Mouse (Mus musculus) hindbrain, embryonic 13.5 days (tissue): Measurements from ENCODE around the gene Gm20538. TPM values are rescaled to one million over a fixed set of nuclear protein-coding genes. Genes with fewer than 3 reads are reported as not detected.

ENCODE experiments used
- ATAC-seq: fragments of 200-750 bp; cut with Nextera tagmentation; 2 replicates; pipeline ENCODE4 v1.8.0; 2017; ENCODE audit warnings: moderate TSS enrichment; ENCODE audit not compliant: low FRiP score
- H3K27ac ChIP-seq: fragments of 300-500 bp; sonication (generic); 2 replicates; pipeline ENCODE4 v1.5.1; 2015; ENCODE audit warnings: inconsistent platforms, mild to moderate bottlenecking, moderate library complexity
- H3K27me3 ChIP-seq: fragments of 300-500 bp; sonication (generic); 2 replicates; pipeline ENCODE4 v1.6.1; 2015; ENCODE audit warnings: mild to moderate bottlenecking, inconsistent platforms
- H3K36me3 ChIP-seq: fragments of 300-500 bp; sonication (generic); 2 replicates; pipeline ENCODE4 v1.6.1; 2015; ENCODE audit warnings: mild to moderate bottlenecking, inconsistent platforms
- H3K4me1 ChIP-seq: fragments of 300-500 bp; sonication (generic); replicated peaks from 2 replicates; pipeline ENCODE4 v1.6.1; 2015; ENCODE audit warnings: inconsistent platforms
- H3K4me2 ChIP-seq: fragments of 300-500 bp; sonication (generic); 2 replicates; pipeline ENCODE4 v1.6.1; 2015; ENCODE audit warnings: inconsistent platforms, mild to moderate bottlenecking, moderate library complexity
- H3K4me3 ChIP-seq: fragments of 300-500 bp; sonication (generic); 2 replicates; pipeline ENCODE4 v1.5.1; 2015; ENCODE audit warnings: mild to moderate bottlenecking, inconsistent platforms
- H3K9ac ChIP-seq: fragments of 300-500 bp; sonication (generic); 2 replicates; pipeline ENCODE4 v1.6.1; 2015; ENCODE audit warnings: mild to moderate bottlenecking, inconsistent platforms
- H3K9me3 ChIP-seq: fragments of 300-500 bp; sonication (generic); 2 replicates; pipeline ENCODE4 v1.6.1; 2016; ENCODE audit warnings: inconsistent platforms
- whole genome bisulfite sequencing: fragments of 180-500 bp; shearing (Covaris S2); methylation state at CpG from one replicate; pipeline ENCODE4 v1.1.7; 2015; 5-methylcytosine and 5-hydroxymethylcytosine counted together
- polyA plus RNA-seq: library from polyadenylated mRNA; unstranded; fragments of >200 nt; fragmentation: Nextera tagmentation; extraction: Ambion mirVana; gene quantifications from 2 replicates; pipeline ENCODE4 v1.2.1, GENCODE M21; 2015

Gene Gm20538
- polyA plus RNA-seq, 1 experiment from 2014 or later = not detected

- 86% methylated on average over 4 of the region's 4 CpGs for WGBS
- H3K36me3 ChIP-seq = no peaks in the 10 kb centered on the region
- H3K4me3 ChIP-seq = no peak overlapping the region
- no peak overlapping the region for H3K9ac ChIP-seq
- no peaks in the 10 kb centered on the region for H3K4me1 ChIP-seq
- no peak overlapping the region for H3K27ac ChIP-seq
- no peak for ATAC-seq
- H3K4me2 ChIP-seq = no peak overlapping the region
- H3K9me3 ChIP-seq = no peaks in the 10 kb centered on the region
- peaks cover 93% of the 10 kb centered on the region for H3K27me3 ChIP-seq
Observed at GRCm38 (mm10) chr19:44502741-44503140, 49.9 kb downstream of the Gm20538 start.

- no peak overlapping the region for H3K27ac ChIP-seq
- no peak overlapping the region for H3K4me3 ChIP-seq
- no peaks in the 10 kb centered on the region for H3K36me3 ChIP-seq
- no peak overlapping the region for H3K9ac ChIP-seq
- H3K9me3 ChIP-seq = no peaks in the 10 kb centered on the region
- no peaks in the 10 kb centered on the region for H3K4me1 ChIP-seq
- ATAC-seq = no peak
- H3K27me3 ChIP-seq = peaks cover 93% of the 10 kb centered on the region
- H3K4me2 ChIP-seq = no peak overlapping the region
- 80% methylated on average over 6 of the region's 6 CpGs for WGBS
Observed at GRCm38 (mm10) chr19:44501925-44502324, 50.7 kb downstream of the Gm20538 start.

- H3K27me3 ChIP-seq = peaks cover 95% of the 10 kb centered on the region
Observed at GRCm38 (mm10) chr19:44500240-44500639, 52.4 kb downstream of the Gm20538 start.

GRCm38 (mm10) chr19:44498936-44499335 lies 53.7 kb downstream of the Gm20538 start:
- Histone ChIP-seq H3K4me2 (no peak overlapping the region), H3K9me3 (no peaks in the 10 kb centered on the region), H3K4me1 (no peaks in the 10 kb centered on the region), H3K9ac (no peak overlapping the region), H3K4me3 (no peak overlapping the region), H3K27ac (no peak overlapping the region), H3K36me3 (no peaks in the 10 kb centered on the region), H3K27me3 (peaks cover 95% of the 10 kb centered on the region)
- 68% methylated on average over 6 of the region's 6 CpGs for WGBS
- ATAC-seq = no peak

More at GRCm38 (mm10) chr19:44500240-44500639, 52.4 kb downstream of the Gm20538 start:
- no peaks in the 10 kb centered on the region for H3K9me3 ChIP-seq
- H3K4me1 ChIP-seq = no peaks in the 10 kb centered on the region
- no peaks in the 10 kb centered on the region for H3K36me3 ChIP-seq
- 53% methylated on average over 5 of the region's 5 CpGs for WGBS
- H3K9ac ChIP-seq = no peak overlapping the region
- H3K4me2 ChIP-seq = no peak overlapping the region
- ATAC-seq = no peak
- H3K27ac ChIP-seq = no peak overlapping the region
- H3K4me3 ChIP-seq = no peak overlapping the region

DNA sequence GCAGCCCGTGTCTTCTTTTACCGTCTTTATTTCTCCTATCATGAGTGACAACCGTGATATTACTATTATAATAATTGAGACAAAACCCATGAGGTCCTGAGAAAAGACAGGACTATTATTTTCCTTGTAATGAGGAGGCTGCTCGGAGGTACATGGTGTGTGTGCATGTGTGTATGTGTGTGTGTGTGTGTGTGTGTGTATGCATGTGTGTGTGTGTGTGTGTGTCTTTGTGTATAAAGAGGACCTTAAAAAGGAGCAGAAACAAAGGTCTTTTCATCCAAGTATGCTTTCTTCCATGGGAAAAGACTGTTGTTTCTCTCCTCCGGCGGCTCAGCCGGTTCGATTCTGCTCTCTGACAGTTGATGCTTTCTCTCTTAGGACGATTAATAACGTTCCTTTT lies 55.7 kb downstream of the Gm20538 start:
- H3K9ac ChIP-seq = no peak overlapping the region
- no peaks in the 10 kb centered on the region for H3K4me1 ChIP-seq
- no peaks in the 10 kb centered on the region for H3K36me3 ChIP-seq
- H3K4me2 ChIP-seq = no peak overlapping the region
- H3K4me3 ChIP-seq = no peak overlapping the region
- WGBS = 22% methylated on average over 10 of the region's 10 CpGs
- ATAC-seq = no peak
- H3K27ac ChIP-seq = no peak overlapping the region
- peaks cover 95% of the 10 kb centered on the region for H3K27me3 ChIP-seq
- no peaks in the 10 kb centered on the region for H3K9me3 ChIP-seq

GRCm38 (mm10) chr19:44496511-44496910 lies 56.1 kb downstream of the Gm20538 start:
- Histone ChIP-seq H3K36me3 (no peaks in the 10 kb centered on the region), H3K27ac (no peak overlapping the region), H3K27me3 (peaks cover 95% of the 10 kb centered on the region), H3K9me3 (no peaks in the 10 kb centered on the region), H3K4me2 (no peak overlapping the region), H3K9ac (no peak overlapping the region), H3K4me3 (no peak overlapping the region), H3K4me1 (no peaks in the 10 kb centered on the region)
- 49% methylated on average over 8 of the region's 8 CpGs for whole genome bisulfite sequencing
- no peak for ATAC-seq

Other genes with a start within 250 kb of the Gm20538 start
- gene Scd4, start 219.7 kb downstream of the Gm20538 start, polyA plus RNA-seq = 0.09 and 0.19 TPM in 2 replicates
- gene Scd1, start 145.0 kb downstream of the Gm20538 start, polyA plus RNA-seq = 4.2 and 4.4 TPM in 2 replicates
- 0.43 and 0.78 TPM in 2 replicates for gene Wnt8b, start 59.4 kb downstream of the Gm20538 start, polyA plus RNA-seq
- gene Sec31b, start 7.0 kb downstream of the Gm20538 start, polyA plus RNA-seq = 0.26 and 0.51 TPM in 2 replicates
- 592 and 624 TPM in 2 replicates for gene Ndufb8, start 2.6 kb upstream of the Gm20538 start, polyA plus RNA-seq
- gene Hif1an, start 10.0 kb upstream of the Gm20538 start, polyA plus RNA-seq = 29.4 and 31.0 TPM in 2 replicates
- gene Pax2, start 203.2 kb upstream of the Gm20538 start, polyA plus RNA-seq = 17.1 and 17.2 TPM in 2 replicates